Mouse (Mus musculus) Patski (cell line): ENCODE results near the gene Fam122a. TPM values are rescaled to one million over a fixed set of nuclear protein-coding genes. Genes with fewer than 3 reads are reported as not detected.

ENCODE experiments used
- ATAC-seq: fragments of 100-300 bp; one replicate; pipeline ENCODE4 v1.8.0; 2021
- CTCF ChIA-PET: fragments of 350-600 bp; sonication (Branson Sonifier 250); formaldehyde crosslinking; loops from one replicate; lab custom pipeline; 2022; ENCODE audit warnings: inconsistent platforms; lab: Charles Lee
- POLR2A ChIA-PET: fragments of 350-600 bp; sonication (Branson Sonifier 250); formaldehyde crosslinking; loops from one replicate; lab custom pipeline; 2022; ENCODE audit warnings: antibody characterized with exemption, inconsistent platforms; lab: Charles Lee
- DNase-seq: peaks from one replicate; pipeline ENCODE4 v3.0.0-alpha.2; 2011; ENCODE audit warnings: low read depth, low spot score
- H3K27me3 ChIP-seq: fragments of 371-371 bp; one replicate; pipeline ENCODE4 v1.5.1; 2021
- CTCF ChIP-seq: fragments of 100-300 bp; IDR thresholded peaks from one replicate; pipeline ENCODE4 v1.5.1; 2021
- in situ Hi-C: fragments of 300-500 bp; cut with MboI; formaldehyde crosslinking; loops from 3 replicates; pipeline ENCODE4 v1.11.1; 2018; ENCODE audit warnings: low pct_unique_long_range_greater_than_20kb, mixed read lengths
- polyA plus RNA-seq: library from polyadenylated mRNA; unstranded; gene quantifications from one replicate; pipeline ENCODE4 v1.2.3, GENCODE M21; 2021

Fam122a gene
- polyA plus RNA-seq, 1 experiment from 2014 or later, result 29.6 TPM

DNA sequence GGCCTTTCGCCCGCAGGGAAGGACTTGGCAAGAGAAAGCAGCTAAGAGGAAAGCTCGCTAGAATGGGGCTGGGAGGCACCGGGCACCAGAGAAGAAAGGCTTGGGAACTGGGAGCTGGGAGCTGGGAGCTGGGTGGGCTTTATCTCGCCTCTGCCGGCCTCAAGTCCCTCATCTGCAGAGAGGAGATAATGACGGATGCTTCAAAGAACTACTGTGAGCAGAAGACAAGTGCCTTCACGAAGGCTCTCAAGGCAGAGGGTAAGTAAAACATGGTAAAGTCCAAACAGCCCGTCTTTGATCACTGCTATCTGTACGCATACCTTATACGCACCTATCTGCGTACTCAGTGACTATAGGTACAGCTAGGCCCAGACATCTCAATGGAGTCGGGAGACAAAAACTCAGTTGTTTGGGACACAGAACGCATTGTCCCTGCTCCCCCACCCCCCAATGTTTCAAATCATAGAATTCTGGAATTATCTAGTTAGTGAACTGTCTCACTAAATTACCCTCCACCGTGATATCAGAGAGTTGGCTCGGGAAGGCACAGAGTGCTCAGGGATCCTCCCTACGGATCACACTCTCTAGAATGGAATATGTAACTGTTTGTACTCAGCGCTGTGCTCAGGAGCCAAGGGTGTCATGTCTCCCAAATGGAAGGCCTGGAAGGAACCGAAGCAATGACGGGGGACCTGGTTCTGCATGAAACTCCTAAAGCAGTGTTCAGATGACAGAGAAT lies 36.1 kb upstream of the Fam122a start:
- no peak for TF ChIP-seq CTCF
- peaks cover 8% of the 10 kb centered on the region for H3K27me3 ChIP-seq
- POLR2A ChIA-PET, result interaction anchor here (1.1 kb wide), 1 partner anchor 43 kb away, joined by 3 read pairs; no protein-coding TSS in a partner anchor
- no peak for DNase-seq
- in situ Hi-C loops, result no loop called here
- no peak for ATAC-seq
- CTCF ChIA-PET, result no interaction called here

GRCm38 (mm10) chr19:24511939-24512338 lies 34.8 kb upstream of the Fam122a start:
- ChIA-PET CTCF (interaction anchor here (1.4 kb wide), 1 partner anchor 9 kb away, joined by 3 read pairs; no protein-coding TSS in a partner anchor), POLR2A (no interaction called here)
- ATAC-seq (no peak), DNase-seq (no peak)
- no peak for TF ChIP-seq CTCF
- in situ Hi-C loops, result no loop called here
- peaks cover 8% of the 10 kb centered on the region for H3K27me3 ChIP-seq

- ChIA-PET CTCF (no interaction called here), POLR2A (no interaction called here)
- no peak for DNase-seq
- H3K27me3 ChIP-seq, result peaks cover 30% of the 10 kb centered on the region
- no peak for ATAC-seq
- TF ChIP-seq CTCF, result no peak
- in situ Hi-C loops, result no loop called here
These were observed 32.2 kb upstream of the Fam122a start for GRCm38 (mm10) chr19:24509391-24509790.

DNA sequence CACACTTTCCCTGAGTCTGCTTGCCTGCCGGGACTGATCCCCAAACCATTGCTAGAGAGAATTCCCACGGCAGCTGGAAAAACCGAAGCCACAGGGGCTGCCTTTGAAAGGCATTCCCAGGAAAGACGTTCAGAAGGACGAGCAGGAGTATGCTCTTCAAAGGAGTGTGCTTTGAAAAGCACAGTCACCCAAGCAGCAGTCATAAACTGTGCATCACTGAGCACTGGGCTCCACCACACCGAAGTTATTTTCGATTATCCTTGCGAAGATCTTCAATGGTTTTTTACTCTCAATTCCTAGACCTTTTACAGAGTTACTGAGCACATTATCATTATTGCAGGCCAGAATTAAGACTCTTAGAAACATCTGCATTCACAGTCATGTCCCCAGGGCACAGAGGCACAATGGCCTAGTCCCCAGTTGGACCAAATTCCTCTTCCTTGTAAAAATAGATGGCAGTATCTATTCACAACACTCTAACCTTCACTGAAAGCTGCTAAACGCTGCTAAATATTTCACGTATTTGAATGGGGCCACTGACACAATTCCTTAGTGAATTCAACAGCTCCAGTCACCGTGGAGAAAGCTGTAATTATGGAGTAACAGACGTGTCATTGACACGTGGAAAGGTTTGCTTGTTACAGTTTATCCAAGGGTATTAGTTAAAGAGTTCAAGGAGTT lies 31.1 kb upstream of the Fam122a start:
- POLR2A ChIA-PET, result no interaction called here
- CTCF ChIA-PET, result no interaction called here
- peak; percentile 44 for ATAC-seq
- no peak for TF ChIP-seq CTCF
- H3K27me3 ChIP-seq, result peaks cover 42% of the 10 kb centered on the region
- DNase-seq, result no peak
- in situ Hi-C loops, result no loop called here

- H3K27me3 ChIP-seq, result peaks cover 44% of the 10 kb centered on the region
- CTCF ChIA-PET, result interaction anchor here (1.7 kb wide), 1 partner anchor 9 kb away, joined by 3 read pairs; no protein-coding TSS in a partner anchor
- POLR2A ChIA-PET, result no interaction called here
- no peak for DNase-seq
- ATAC-seq, result no peak
- in situ Hi-C loops, result no loop called here
- TF ChIP-seq CTCF, result no peak
These were observed 25.7 kb upstream of the Fam122a start for GRCm38 (mm10) chr19:24502736-24503421.

- H3K27me3 ChIP-seq, result peaks cover 51% of the 10 kb centered on the region
- in situ Hi-C loops, result no loop called here
- ATAC-seq (no peak), DNase-seq (no peak)
- CTCF ChIA-PET, result no interaction called here
- POLR2A ChIA-PET, result no interaction called here
- no peak for TF ChIP-seq CTCF
These were observed 24.4 kb upstream of the Fam122a start for GRCm38 (mm10) chr19:24501525-24501924.

GRCm38 (mm10) chr19:24500431-24500830 lies 23.3 kb upstream of the Fam122a start:
- no peak for TF ChIP-seq CTCF
- in situ Hi-C loops, result no loop called here
- ATAC-seq, result no peak
- POLR2A ChIA-PET, result no interaction called here
- DNase-seq, result no peak
- CTCF ChIA-PET, result no interaction called here
- peaks cover 43% of the 10 kb centered on the region for H3K27me3 ChIP-seq

DNA sequence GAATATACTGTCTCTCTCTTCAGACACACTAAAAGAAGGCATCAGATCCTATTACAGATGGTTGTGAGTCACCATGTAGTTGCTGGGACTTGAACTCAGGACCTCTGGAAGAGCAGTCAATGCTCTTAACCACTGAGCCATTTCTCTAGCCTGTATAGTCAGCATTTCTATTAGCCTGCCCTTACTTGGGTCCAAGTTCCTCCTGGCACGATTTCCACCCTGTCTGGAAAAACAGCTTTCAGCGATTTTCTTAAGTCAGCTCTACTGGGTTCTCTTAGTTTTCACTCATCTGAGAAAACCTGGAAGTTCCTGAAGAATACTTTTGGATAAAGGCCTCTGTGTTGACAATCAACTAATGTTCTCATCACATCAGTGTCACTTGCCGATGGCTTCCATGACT lies 22.1 kb upstream of the Fam122a start:
- in situ Hi-C loops, result no loop called here
- ChIA-PET POLR2A (no interaction called here), CTCF (interaction anchor here (0.7 kb wide), 1 partner anchor 427 kb away, joined by 3 read pairs; no protein-coding TSS in a partner anchor)
- no peak for TF ChIP-seq CTCF
- H3K27me3 ChIP-seq, result peaks cover 33% of the 10 kb centered on the region
- no peak for DNase-seq
- no peak for ATAC-seq

DNA sequence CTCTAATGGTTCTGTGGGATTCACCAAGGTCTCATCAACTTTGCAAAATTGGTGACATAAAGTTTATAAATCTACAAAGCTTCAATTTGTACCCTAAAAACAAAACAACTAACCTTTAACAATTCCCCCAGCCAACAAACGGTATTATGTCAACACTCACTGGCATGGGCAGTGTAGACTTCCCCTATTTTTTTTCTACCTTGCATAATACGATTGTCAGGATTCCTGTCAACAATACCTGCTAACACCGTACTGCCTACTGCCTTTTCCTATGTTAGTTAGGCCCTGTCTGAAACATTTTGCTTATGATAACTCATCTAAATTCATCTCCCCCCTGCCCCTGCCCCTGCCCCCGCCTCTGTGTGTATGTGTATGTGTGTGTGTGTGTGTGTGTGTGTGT lies 16.7 kb upstream of the Fam122a start:
- in situ Hi-C loops, result no loop called here
- ChIA-PET CTCF (no interaction called here), POLR2A (no interaction called here)
- DNase-seq (no peak), ATAC-seq (no peak)
- H3K27me3 ChIP-seq, result peaks cover 48% of the 10 kb centered on the region
- no peak for TF ChIP-seq CTCF

- peaks cover 38% of the 10 kb centered on the region for H3K27me3 ChIP-seq
- no peak for DNase-seq
- ChIA-PET POLR2A (no interaction called here), CTCF (no interaction called here)
- no peak for TF ChIP-seq CTCF
- in situ Hi-C loops, result no loop called here
- ATAC-seq, result no peak
These were observed 14.7 kb upstream of the Fam122a start for GRCm38 (mm10) chr19:24491824-24492223.
